Mouse (Mus musculus) erythroblast, embryonic 14.5 days (primary cell): ENCODE results near the gene S100g. TPM values are rescaled to one million over a fixed set of nuclear protein-coding genes. Genes with fewer than 3 reads are reported as not detected.

ENCODE experiments used
- H3K27me3 ChIP-seq: 2 replicates; pipeline ENCODE4 v1.6.1; 2012; ENCODE audit warnings: inconsistent platforms; ENCODE audit not compliant: control insufficient read depth
- H3K36me3 ChIP-seq: 2 replicates; pipeline ENCODE4 v1.6.1; 2012; ENCODE audit warnings: mild to moderate bottlenecking, inconsistent platforms; ENCODE audit not compliant: control insufficient read depth
- H3K4me1 ChIP-seq: 2 replicates; pipeline ENCODE4 v1.6.1; 2012; ENCODE audit warnings: inconsistent platforms; ENCODE audit not compliant: control insufficient read depth
- H3K4me3 ChIP-seq: replicated peaks from 2 replicates; pipeline ENCODE3; 2012; ENCODE audit warnings: moderate library complexity, mild to moderate bottlenecking, inconsistent platforms
- H3K9me3 ChIP-seq: 2 replicates; pipeline ENCODE4 v1.6.1; 2012; ENCODE audit warnings: low read length, inconsistent platforms, mixed read lengths; ENCODE audit not compliant: control insufficient read depth
- GATA1 ChIP-seq: IDR thresholded peaks from 2 replicates; pipeline ENCODE4 v1.6.1; 2012; ENCODE audit warnings: low read length, inconsistent platforms, mixed read lengths
- TAL1 ChIP-seq: IDR thresholded peaks from 3 replicates; pipeline ENCODE4 v1.6.1; 2012; ENCODE audit warnings: low read length, inconsistent platforms, mixed read lengths
- polyA plus RNA-seq: library from polyadenylated mRNA; stranded (reverse); fragments of >175 nt; gene quantifications from 2 replicates; pipeline ENCODE4 v1.2.3, GENCODE M21; 2012

The S100g gene
- polyA plus RNA-seq, 1 experiment: not detected

- no peak overlapping the region for H3K4me3 ChIP-seq
- no peak for TF ChIP-seq TAL1
- TF ChIP-seq GATA1: no peak
- H3K4me1 ChIP-seq: no peaks in the 10 kb centered on the region
- no peaks in the 10 kb centered on the region for H3K9me3 ChIP-seq
- no peaks in the 10 kb centered on the region for H3K27me3 ChIP-seq
- no peaks in the 10 kb centered on the region for H3K36me3 ChIP-seq
These were observed 22.4 kb downstream of the S100g start for GRCm38 (mm10) chrX:162942027-162942426.

GRCm38 (mm10) chrX:162931467-162931866 is 32.9 kb downstream of the S100g start:
- no peak overlapping the region for H3K4me3 ChIP-seq
- H3K36me3 ChIP-seq: no peaks in the 10 kb centered on the region; the same call in 1 of the 2 replicates
- no peaks in the 10 kb centered on the region for H3K9me3 ChIP-seq

GRCm38 (mm10) chrX:162921487-162922125 is 42.8 kb downstream of the S100g start:
- H3K36me3 ChIP-seq: no peaks in the 10 kb centered on the region
- H3K4me3 ChIP-seq: no peak overlapping the region
- H3K27me3 ChIP-seq: no peaks in the 10 kb centered on the region
- TF ChIP-seq TAL1 (no peak), GATA1 (no peak)
- no peaks in the 10 kb centered on the region for H3K4me1 ChIP-seq
- no peaks in the 10 kb centered on the region for H3K9me3 ChIP-seq

More at GRCm38 (mm10) chrX:162931467-162931866, 32.9 kb downstream of the S100g start:
- Histone ChIP-seq H3K4me1 (no peaks in the 10 kb centered on the region), H3K27me3 (no peaks in the 10 kb centered on the region)
- TF ChIP-seq GATA1: no peak
- TF ChIP-seq TAL1: no peak

- Histone ChIP-seq H3K4me3 (no peak overlapping the region), H3K27me3 (no peaks in the 10 kb centered on the region), H3K9me3 (no peaks in the 10 kb centered on the region), H3K4me1 (no peaks in the 10 kb centered on the region), H3K36me3 (no peaks in the 10 kb centered on the region; the same call in 1 of the 2 replicates)
- no peak for TF ChIP-seq TAL1
- TF ChIP-seq GATA1: no peak
These were observed 48.7 kb downstream of the S100g start for GRCm38 (mm10) chrX:162915697-162916096.

DNA sequence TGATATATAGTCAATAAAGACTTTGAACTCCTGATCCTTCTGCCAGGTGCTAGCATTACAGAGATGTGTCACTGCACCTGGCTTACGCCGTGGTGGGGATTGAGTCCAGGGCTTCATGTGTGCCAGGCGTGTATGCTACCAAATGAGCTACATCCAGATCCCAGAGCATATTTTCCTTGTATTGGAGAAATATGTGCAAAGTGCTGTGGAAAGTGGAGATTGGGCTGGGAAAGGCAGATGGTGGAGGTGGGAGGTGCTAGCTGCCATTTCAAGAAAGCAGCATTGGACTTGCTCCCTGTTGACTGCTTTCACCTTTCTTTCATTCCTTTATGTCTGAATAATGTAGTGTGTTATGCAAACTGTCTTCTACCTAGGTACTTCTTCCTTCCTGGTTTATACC is 50.7 kb downstream of the S100g start:
- Histone ChIP-seq H3K36me3 (no peaks in the 10 kb centered on the region; the same call in 1 of the 2 replicates), H3K4me3 (no peak overlapping the region), H3K27me3 (no peaks in the 10 kb centered on the region), H3K9me3 (no peaks in the 10 kb centered on the region), H3K4me1 (no peaks in the 10 kb centered on the region)
- TF ChIP-seq GATA1: no peak
- TF ChIP-seq TAL1: no peak

Other genes with a start within 250 kb of the S100g start
- gene Rbbp7, start 204.2 kb downstream of the S100g start, polyA plus RNA-seq: 4.7 and 6.8 TPM in 2 replicates
- gene Txlng, start 135.1 kb downstream of the S100g start, polyA plus RNA-seq: 0.18 and 0.37 TPM in 2 replicates
- 0.44 and 0.61 TPM in 2 replicates for gene Syap1, start 76.2 kb downstream of the S100g start, polyA plus RNA-seq
- gene Ctps2, start 63.4 kb downstream of the S100g start, polyA plus RNA-seq: not detected in 2 replicates